Mouse (Mus musculus): ENCODE measurements around the gene Gstp1.
"Not testable (repeated sequence)": the region's sequence is repeated elsewhere in the genome, so short reads cannot be mapped to it uniquely, and the experiment has no call there.

Gstp1 gene

DNA sequence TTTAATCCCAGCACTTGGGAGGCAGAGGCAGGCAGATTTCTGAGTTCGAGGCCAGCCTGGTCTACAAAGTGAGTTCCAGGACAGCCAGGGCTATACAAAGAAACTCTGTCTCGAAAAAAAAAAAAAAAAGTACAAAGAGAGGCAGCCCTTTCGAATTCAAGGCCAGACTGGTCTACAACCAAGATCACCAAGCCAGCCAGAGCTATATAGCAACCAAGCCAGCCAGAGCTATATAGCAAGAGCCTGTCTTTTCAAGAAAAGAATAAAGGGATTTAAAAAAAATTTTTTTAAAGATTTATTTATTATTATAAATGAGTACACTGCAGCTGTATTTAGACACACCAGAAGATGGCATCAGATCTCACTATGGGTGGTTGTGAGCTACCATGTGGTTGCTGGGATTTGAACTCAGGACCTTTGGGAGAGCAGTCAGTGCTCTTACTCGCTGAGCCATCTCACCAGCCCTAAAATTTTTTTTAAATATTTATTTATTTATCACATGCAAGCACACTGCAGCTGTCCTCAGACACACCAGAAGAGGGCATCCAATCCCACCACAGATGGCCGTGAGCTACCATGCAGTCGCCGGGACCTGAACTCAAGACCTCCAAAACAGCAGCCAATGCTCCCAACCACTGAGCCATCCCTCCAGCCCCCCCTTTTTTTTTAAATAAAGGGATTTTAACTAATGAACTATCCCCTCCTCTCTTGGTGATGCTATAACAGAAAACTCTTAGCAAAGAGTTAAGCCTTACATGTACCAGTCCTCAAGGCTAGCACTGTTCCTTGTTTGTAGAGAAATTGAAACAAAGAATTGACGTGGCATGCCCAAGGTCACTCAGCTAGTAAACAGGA is 22.5 kb upstream of the Gstp1 start:
- not testable (repeated sequence) for DNase-seq

DNA sequence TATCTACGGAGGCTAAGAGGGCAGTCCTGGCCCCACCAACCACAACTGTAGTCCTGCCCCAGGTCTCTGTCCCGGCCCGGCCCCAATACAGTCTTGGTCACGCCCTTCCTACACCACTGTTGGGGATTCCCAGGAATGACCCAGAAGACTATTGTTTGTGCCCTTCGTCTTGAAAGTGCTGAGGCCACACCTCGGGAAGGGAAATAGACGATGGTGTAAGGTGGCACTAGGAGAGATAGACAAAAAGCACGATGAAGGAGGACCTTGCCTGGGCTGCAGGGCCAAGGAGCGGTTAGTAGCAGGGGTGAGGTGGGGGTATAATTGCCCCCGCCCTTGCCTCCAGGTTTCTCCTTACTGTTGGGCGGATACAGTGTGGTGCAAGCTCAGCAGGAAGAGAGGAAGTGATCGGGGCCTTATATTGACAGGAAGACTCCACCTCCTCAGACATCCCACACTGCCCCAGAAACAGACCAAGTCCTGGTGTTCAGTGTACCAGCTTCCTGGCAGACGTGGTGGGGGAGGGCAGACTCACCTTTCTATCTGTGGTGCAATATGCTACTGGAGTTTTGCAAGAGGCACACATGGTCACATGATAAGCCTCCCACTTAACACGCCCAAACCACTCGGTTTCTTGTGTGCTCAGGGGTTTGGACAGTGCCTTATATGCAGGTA is 21.4 kb upstream of the Gstp1 start, which contains the start of gene Gstp3:
Gene Gstp3 (minus strand): TSS at position 501 of the 672 bp plus-strand sequence.
- DNase-seq = no peak

DNA sequence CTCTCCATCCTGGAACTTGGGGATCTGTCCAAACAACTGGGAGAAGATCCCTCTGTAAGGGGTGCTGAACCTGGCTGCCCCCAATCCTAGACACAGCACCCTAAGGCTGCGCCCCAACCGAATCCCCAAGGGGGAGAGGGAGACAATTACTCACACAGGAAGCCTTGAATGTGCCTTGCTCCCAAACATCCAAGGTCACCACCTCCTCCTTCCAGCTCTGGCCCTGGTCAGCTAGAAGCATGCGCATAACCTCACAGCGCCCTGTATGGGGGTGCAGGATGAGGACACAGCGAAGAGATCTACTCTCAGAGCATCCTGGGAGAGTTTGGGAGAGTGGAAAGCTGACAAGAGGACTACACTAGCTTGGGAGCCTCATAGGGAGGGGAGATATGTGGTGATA is 20.8 kb upstream of the Gstp1 start:
- DNase-seq = no peak

DNA sequence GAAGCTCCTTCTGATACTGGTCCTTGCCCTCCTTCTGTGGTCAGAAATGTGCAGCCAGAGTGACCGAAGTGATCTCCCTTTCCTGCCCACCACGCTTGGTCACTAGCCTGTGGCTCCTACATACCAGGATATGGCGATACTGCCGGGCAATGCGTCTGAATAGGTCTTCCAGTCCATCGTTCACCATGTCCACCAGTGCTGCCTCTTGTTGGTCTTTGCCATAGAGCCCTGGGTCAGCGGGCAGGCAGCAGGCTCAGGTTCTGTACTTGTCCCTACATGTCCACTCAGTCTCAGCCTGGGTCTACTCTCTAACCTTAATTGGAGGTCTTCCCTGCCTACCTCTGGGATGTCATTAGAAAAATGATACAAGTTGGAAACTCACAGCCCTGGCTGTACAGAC is 20.2 kb upstream of the Gstp1 start:
- no peak for DNase-seq

DNA sequence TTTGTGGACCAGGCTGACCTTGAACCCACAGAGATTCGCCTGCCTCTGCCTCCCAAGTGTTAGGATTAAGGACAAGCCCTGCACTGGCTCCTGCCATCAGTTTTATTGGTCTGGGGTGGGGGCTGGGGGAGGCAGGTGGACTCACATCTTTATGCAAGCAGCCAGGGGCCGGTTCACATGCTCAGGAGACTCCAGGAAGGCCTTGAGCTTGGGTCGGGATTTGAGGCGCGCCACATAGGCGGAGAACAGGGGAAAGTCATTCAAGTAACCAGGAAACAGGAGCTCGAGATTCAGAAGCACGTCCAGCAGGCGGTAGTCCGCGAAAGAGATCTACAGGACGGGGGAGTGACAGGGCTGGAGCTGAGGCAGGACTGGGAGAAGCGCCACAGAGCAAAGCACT is 19.6 kb upstream of the Gstp1 start:
- DNase-seq = no peak

DNA sequence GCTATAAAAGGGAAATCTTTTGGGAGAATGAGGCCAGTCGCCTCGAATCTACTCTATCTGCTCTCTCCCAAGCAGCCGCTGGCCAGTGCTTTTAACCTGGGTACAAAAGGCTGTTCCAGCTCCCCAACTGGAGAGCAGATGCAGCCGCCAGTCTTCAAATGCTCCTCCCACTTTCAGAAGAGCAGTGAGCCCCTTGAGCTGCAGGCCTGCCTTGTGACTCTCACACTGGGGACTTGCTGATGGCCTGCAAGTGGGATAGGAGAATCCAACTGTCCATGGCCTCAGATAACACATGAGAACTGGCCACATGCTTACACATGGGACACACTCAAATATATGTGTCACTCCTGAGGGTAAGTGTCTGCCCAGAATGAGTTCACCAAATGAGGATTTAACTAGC is 18.9 kb upstream of the Gstp1 start:
- DNase-seq = no peak

DNA sequence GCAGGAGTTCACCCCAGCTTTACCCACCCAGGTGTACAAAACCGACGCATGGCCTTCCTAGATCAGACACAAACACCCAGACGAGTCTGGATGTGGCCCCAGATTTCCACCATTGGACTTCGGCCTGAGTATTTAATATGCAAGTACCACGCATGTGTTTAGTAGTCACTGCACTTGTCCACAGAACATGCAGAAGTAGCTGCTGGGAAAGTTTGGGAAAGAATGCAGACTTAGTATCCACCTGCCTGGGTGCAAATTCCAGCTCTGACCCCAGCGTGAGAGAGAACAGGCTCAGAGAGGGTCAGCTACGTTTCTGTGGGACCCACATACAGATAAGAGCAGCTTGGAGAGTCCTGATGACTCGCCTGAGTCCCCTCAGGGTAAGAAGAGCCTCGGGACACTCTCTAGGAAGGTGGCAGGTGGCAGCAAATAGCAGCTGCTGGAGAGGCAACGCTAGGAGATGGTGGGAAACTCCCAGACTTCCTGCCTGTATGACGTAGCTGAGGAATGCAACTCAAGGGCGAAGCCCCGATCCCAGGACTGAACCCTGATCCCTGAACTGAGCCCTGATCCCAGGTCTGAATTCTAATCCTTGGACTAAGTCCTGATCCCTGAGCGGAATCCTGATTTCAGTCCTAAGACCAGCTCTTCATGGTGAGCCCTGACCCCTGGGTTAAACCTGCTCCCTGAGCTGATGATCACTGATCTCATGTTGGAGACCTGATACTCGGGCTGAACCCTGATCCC is 18.3 kb upstream of the Gstp1 start:
- no peak for DNase-seq

DNA sequence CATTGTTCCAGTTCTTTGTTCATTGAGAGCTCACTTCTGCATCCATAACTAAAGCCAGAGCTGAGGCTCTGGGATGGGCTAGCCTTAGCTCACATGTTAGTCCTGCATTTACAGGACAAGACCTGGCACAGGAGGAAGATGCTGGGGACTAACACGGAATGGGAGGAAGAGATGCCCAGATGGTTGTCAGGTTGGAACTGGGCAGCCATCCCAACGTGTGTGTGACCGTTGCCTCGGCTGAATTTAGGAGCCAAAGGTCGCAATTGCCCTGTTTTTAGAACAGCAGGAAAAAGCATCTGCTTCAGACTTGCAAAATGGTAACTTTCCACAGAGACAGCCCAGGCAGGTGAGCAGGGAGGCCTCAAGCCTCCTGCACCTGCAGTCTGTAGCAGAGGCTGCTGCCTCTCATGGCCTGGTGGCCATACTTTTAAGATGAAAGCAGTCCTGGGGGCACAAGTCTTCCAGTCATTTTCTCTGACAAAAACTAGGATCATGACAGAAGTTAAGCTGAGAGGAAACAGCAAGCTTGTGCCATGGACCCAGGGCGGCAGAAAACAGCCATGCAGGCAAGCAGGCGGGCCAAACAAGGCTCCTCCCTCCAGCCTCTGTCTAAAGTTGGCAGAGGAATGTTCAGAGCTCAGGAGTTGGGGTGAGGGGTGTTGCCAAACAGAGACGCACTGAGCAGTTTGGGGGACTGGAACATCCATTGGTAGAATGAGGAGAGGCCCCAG is 17.6 kb upstream of the Gstp1 start:
- peak; percentile 76 to 83 for DNase-seq

DNA sequence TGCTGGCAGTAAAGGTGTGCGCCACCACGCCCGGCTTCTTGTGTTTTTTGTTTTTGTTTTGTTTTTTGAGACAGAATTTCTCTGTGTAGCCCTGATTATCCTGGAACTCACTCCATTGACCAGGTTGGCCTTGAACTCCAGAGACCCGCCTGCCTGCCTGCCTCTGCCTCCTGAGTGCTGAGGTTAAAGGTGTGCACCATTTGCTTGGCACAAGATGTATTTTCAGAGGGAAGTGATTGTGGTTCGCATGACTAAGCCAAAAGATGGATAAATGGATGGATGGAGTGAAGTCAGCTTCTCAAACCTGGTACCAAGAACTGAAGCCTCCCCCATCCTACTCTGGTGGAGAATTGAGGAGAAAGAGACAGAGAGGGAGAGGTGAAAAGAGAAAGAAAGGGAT is 16.8 kb upstream of the Gstp1 start:
- no peak for DNase-seq

DNA sequence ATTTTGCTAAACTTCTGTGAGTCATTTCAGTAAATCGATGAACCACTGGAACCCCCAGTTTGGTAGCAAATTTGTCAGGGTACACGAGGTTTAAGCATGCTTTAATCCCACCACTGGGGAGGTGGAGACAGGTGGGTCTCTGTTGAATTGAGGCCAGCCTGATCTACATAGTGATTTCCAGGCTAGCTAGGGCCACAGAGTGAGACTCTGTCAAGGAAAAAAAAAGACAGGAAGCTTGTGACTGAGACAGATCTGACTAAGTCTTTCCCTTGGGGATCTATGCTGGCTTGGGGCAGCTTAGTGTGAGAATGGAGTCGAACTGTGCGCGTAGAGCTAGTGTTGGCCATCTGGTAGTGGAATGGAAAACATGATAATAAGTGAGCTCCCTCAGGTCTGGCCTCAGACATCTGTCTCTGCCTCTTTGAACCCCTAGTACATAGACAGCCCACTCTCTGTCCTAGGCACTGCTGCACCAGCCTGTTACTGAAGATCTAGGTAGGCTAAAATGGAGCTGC is 14.8 kb upstream of the Gstp1 start:
- no peak for DNase-seq

DNA sequence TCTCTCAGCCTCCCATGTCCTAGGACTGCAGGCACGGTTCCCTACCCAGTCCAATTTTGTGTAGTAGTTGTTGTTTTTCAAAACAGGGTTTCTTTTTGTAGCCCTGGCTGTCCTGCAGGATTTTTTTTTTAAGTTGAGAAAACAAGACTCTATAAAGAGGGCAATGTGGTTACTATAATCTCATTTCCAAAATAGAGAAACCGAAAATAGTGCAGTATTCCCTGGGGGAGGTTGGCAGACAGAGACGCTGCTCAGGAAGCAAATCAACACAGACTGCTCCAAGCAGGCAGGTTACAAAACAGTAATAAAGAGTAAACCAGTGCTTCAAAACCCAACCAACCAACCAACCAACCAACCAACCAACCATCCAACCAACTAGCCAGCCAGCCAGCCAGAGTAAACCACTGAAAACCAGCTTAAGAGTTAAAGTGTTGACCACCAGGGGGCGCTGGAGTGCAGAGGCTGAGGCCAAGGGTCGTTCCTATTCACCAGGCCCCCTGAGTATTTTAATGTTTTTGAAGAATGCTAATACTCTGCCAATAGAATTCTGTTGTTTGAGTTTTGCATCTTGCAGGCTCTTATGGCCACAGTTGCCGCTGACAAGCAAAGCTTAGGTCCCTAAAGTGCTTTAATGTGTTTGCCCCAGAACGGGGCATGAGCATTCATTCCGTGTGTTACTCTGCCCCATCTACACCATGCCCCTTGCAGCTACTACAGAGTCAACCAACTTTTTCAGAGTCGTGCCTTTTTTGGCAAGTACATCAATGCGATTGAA is 14.1 kb upstream of the Gstp1 start:
- peak; percentile 70 to 85 for DNase-seq

DNA sequence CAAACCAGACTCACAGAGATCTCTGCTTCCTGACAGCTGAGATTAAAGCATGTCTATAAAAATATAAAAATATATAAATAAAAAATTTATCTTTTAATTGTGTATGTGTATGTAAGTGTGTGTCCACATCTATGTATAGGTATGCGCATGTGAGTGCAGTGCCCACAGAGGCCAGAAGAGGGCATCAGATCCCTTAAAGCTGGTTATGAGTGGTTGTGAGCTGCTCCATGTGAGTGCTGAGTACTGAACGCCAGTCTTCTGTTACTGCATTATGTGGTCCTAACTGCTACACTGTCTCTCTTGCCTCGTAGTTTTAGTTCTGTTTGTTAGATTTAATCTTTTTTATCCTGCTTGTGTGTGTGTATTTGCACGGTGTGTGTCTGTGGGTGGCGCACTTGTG is 13.2 kb upstream of the Gstp1 start:
- peak in 1 of 2 experiments; percentile 41 for DNase-seq

DNA sequence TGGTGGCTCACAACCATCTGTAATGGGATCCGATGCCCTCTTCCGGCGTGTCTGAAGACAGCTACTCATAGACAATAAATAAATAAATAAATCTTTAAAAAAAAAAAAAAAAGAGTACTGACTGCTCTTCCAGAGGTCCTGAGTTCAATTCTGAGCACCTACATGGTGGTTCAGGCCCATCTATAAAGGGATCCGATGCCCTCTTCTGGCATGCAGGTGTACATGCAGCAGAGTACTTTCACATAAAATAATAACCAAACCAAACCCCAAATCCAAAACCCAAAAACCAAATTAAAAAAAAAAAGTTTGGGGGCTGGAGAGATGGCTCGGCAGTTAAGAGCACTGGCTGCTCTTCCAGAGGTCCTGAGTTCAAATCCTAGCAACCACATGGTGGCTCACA is 11.3 kb upstream of the Gstp1 start:
- not testable (repeated sequence) for DNase-seq

DNA sequence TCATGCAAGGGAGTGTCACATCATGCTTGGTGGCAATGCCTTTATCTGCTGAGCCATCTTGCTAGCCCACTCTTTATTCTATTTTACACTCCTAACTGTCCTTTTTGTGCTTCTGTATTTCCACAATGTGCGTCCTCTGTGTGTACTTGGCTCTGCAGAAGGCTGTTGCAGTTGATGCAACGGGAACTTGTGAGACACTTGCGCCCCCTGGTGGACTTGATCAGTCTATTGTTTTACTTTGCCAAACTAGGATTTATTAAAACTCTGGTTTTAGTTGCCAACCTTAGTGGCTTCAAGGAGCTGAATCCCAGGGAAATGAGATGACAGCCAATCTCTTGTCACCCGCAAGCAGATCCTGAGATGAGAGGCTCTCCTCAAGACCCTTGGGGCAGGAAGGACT is 10.1 kb upstream of the Gstp1 start:
- peak; percentile 81 to 92 for DNase-seq

DNA sequence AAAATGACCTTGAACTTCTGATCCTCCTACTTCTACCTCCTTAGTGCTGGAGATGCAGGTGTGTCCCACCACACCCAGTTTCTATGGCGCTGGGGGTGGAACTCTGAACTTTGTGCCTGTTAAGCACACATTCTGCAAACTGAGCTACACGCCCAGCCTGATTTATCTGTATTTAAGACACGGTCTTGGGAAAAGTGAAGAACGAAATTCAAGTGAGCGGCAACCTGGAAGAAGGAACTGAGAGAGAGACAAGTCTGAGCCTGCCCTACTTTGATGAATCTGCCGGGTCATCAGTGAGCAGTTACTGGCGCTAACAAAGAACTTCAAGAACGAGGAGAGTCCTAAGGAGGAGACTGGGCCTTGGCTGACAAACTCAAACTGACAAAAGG is 9.1 kb upstream of the Gstp1 start:
- no peak for DNase-seq

DNA sequence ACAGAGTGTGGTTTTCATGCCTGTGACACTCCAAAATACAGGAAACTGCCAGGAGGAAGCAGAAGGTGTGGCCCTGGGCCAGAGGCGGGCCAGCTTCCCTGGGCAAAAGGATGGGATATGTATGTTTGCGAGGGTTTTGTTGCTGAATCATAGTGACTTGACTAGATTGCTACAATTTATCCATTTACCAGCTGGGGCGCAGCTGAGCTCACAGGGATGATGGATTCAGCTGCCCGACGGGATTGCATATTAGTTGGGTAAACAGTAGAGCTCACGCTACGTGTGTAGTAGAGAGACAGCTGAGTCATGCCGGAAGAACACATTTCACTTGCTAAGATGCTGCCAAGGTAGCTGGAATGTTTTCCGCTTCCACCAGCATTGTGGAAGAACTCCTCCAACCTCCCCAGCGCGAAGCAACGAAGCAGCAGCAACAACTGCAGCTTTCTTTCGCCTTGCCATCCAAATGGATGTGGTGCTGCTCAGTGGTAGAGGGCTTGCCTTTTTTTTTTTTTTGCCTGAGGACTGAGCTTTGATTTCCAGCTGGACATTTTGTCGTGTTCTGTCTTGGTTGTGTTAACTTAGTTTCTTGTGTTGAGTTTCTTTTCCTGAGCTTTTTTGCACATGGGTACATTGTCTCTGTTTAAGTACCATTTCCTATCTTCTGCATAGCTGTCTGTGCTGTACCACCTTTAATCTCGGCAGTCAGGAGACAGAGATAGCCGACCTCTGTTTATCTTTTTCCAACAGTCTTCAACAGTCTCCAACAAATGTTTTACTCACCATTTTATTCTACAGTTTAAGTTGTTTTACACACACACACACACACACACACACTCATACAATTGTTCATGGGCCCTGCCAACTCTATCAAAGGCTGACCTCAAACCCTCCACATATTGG is 8.4 kb upstream of the Gstp1 start, which contains the start of gene Gstp2:
Gene Gstp2 (minus strand): TSS at position 58 of the 900 bp plus-strand sequence.
- peak; percentile 82 to 87 for DNase-seq

DNA sequence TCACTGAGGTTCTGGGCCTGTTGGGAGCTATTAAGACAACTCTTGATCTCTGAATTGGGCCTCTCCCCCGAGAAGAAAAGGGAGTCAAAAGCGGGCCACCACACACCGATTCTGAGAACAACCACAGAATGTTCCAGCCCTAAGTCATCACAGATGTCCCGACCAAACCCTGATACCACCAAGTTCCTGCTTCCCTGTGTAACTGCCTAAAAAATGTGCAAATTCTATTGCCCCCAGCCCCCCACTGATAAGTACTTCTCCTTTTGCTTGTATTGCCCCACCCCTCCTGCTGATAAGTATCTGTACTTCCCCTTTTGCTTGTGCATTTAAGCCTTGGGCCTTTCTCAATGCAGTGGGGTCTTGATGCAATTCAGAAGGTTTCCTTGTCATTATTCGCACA is 6.3 kb upstream of the Gstp1 start:
- not testable (repeated sequence) for DNase-seq

DNA sequence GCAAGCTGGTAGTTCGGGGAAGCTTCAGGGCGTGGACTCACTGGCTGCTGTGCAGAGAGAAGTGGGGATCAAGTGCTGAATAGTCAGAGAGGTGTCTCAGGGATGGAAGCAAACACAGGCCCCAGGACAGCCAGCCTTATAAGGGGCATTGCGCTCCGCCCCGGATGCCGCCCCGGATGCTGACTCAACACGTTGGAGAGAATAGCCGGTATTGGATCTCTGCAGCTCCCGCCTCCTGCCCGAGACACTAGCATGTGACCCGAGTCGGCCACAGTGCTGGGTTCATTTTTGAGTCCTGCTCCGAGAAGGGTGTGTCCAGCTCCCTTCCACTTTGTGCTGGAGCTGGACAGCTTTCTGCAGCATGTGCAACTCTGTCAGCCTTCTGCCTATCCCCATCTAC is 4.3 kb upstream of the Gstp1 start:
- DNase-seq = no peak

DNA sequence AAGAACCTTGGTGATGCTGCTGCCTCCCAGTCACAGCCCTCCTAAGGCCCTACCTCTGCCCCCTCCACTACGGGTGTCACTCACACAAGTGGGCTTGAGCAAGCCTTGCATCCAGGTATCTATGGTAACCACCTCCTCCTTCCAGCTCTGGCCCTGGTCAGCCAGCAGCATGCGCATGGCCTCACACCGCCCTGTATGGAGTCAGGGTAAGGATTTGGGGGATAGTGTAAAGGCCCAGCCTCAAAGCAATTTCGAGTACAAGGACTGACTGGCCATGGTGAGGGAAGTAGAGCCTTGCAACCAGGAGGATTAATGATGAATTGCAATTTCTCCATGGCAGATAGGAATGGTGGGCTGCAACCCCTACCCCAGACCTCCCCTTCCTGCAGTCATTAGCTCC is 3.7 kb upstream of the Gstp1 start:
- DNase-seq = not testable (repeated sequence)

DNA sequence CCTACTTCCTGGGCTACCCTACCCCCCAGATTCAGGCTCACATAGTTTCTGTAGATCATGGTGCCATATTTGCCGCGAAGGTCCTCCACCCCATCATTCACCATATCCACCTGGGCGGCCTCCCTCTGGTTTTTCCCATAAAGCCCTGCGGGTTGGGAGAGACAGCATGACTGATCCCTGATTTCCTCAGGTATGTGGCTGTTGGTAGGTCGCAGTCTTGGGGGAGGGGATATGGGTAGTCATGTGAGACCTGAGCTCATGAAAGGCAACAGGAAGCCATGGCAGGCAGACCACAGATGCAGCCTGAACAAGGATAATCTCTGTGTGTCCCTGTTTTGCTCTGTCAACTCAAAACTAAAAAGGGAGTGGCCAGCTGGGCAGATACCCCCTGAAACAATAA is 3.2 kb upstream of the Gstp1 start:
- not testable (repeated sequence) for DNase-seq
